Mouse (Mus musculus): ENCODE results near the gene Map3k12. TPM values are rescaled to one million over a fixed set of nuclear protein-coding genes. Genes with fewer than 3 reads are reported as not detected.
A peak's percentile ranks its signal among the peaks of the same experiment; 100 is the strongest.

The Map3k12 gene
- total RNA-seq (2021) = 1 to 10 TPM; 1.8 to 2.3 TPM
- long read RNA-seq, experiment 1, full-length matches to known transcripts = 1 of 4 reads
- long read RNA-seq, experiment 1, partial matches to known transcripts = 1 of 4 reads
- long read RNA-seq, experiment 1, other reads (novel, unspliced or antisense) = 2 of 4 reads
- long read RNA-seq, experiment 2, full-length matches to known transcripts = 1 of 1 reads
- long read RNA-seq, experiment 2, partial matches to known transcripts = 0 of 1 reads
- long read RNA-seq, experiment 2, other reads (novel, unspliced or antisense) = 0 of 1 reads

DNA sequence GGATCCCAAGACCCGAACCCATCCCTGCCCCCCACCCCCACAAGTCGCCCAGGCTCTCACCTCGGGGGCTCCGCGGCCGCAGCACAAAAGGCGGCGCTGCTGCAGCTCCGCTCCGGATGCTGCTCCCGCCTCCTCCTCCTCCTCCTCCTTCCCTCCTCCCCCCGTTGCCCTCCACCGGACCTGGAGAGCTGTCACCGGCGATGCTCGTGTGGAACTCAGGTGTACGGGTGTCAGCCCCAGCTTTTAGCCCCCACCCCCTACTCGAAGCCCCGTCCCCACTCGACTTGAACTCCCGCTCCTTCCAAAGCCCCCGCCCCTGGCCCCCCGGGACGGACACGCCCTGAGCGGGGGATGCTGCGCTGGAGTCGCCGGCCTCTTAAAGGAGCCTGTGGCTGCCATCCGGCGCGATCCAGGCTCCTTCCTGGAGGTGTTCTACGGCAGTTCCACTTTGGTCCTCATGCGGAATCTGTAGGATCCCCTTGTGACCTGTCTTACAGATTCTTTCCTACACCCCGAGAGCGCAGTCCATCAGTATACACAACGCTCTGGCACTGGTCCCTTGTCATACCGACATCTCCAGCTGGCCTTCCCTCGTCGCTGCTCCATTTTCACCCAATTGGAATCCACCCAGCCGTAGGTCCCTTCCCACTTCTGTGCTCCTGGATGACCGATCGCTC is at the start of gene Map3k12:
Gene Map3k12, minus strand, starts transcription at position 337 of the 677 bp plus-strand sequence.
- DNase-seq = peak; percentile 80 to 85

DNA sequence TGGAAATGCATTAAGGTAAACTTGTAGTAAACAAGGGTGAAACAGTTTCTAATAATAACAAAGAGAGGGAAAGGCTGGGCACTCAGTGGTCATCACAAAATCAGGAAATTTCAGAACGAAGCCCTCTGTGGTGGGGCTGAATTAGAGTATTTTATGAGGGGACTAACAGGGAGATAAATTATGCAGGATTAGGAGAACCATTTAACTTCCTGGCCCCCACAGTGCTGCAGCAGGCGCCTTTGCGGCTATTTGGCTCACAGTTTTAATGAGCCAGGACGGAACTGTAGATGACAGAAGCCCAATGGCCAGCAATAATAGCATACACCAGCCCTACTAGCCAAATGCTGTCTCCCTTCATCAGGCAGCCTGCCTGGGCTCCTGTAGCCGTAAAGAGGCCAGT is 46.8 kb upstream of the Map3k12 start:
- DNase-seq = no peak

DNA sequence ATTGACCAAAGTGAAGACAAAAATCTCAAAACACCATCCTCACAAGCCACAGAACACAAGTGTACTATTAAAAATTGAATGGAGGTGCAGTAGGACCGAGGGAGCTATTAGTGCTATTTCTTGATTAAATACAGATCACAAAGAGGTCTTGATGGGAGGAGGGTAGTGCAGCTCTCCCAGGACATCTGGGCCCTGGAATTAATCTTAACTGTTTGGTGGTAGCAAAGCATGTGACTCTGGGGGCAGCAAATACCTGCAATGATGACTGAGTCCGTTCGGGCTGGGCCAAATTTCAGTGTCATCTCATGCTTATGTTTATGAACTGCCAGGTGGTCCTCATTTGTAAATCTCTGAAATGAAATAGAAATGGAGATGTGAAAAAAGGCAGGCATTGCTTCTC is 46.2 kb upstream of the Map3k12 start:
- DNase-seq = no peak

DNA sequence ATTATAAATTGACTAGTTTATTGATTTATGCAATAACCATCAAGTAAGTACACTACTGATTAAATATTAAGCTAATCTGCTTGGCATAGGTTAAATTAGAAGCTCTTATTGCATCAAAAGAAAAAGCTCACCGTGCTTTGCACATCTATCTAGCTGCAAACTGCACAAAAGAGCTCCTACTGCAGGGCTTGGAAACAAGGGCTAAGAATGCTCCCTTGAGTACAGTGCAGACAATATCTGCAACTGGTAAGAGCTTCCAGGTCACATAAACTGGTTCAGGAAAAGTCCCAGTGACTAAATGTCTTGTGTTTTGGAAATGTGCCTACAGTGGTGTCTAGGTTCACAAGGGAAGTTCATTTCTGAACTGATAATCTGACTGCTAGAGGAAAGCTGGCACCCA is 45.6 kb upstream of the Map3k12 start:
- no peak for DNase-seq

DNA sequence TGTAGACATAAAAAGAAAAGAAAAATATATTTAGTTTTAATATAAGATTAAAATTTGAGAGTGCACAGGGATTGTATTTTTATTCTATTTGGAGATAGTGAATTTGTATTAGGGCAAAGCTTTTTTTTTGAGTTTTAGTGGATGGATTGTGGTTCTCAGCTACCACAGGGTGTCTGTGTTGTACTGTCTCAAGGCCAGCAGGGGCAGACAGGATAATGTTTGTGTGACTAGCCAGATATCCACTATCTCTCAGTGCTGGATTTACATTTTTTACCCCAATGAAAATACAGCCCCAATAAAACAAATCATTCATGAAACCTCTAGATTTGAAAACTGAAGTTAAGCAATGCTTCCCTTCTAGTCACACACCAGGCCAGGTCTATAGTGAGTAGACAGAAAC is 40.7 kb upstream of the Map3k12 start:
- DNase-seq = no peak

DNA sequence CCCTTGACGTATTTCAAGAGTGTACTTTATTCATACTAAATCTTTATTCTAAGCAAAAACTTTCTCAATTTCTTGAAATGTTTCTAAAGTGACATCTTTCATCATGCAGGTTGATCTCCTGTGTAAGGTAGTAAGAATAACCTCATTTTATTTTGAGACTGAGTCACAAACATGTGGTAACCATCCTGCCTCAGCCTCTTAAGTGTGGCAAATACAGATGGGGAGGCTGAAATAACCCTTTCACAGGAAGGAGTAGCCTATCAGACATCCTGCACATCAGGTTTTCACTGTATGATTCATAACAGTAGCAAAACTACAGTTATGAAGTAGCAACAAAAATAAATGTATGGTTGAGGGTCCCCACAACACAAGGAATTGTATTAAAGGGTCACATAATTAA is 38.7 kb upstream of the Map3k12 start:
- DNase-seq = no peak

DNA sequence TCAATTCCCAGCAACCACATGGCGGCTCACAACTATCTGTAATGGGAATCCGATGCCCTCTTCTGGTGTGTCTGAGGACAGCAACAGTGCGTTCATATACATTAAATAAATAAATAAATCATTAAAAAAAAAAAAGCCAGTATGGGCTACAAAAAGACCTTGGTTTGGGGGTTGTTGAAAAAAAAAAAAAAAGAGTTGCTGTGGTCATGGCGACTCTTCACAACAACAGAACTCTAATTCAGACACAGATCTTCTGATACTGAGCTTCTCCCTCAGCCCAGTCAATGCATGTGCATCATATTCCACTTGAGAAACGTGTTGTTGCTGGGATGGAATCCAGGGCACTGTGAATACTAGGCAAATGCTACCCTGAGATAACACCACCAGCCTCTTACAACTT is 35.7 kb upstream of the Map3k12 start:
- no peak for DNase-seq

DNA sequence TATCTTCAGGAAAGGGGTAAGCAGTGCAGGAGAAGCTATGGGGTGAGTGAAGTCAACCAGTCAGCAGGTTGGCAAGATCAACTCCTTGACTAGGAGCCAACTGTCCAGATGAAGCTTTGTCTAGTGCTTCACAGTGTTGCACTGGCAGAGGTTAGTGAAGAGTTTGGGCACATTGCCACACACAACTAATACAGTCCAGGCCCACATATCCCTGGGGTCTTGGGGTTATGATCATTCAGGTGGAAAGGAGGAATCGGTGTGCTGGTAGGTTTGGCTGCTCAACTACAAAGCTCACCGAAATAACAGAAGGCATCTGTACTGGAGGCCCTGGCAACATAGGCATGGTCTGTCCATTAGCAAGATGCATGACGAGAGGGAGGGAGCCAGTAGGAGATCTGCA is 30.6 kb upstream of the Map3k12 start:
- DNase-seq = peak; percentile 59 to 68

DNA sequence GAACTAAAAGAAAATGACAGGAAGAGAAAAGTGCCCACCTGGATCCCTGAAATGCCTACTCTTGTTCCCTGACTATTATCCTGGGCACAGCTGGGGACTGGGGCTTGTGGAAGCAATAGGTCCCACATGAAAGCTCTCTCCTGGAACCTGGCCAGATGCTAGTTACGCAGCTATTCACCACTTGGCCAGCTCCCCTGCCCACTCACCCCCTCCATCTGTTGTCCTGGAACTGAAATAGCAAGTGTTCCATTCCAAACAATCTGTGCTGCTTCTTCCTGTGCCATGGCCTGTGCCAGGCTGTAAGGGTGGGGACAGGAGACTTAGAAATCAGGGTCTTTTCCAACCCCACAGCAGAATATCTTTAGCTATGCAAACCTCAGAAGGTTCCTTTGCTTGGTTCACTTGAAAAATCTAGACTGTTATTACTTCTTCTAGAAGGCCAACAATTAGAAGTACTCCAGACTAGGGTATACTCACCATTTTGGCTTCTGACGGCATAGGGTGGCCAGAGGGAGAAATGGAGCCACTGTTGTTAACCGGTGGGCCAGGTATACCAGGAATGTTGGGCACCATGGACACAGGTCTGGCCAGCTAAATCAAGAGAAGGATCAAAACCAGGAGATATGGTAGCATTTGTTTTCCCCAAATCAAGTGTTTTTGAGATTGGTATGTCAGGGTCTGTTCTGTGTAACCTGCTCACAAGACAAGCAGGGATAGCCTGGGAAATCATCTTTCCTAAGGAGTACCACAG is 30.0 kb upstream of the Map3k12 start:
- peak; percentile 81 to 82 for DNase-seq

DNA sequence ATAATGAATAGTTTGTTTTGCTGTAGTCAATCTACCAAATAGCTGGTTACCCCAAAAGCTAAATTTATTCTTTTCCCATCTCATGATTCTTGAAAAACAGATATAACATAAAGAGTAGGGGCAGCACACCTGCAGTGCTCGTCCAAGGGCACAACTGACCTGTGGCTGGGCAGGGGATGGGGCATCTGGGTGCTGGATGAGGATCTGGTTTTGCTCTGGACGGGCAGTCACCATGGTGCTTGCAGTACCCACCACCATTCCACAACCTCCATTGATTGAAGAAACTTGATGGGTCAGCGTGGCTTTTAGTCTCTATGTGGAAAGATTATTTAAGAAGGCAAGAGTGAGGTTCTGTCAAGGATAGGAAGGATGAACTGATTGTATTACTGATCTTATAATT is 29.4 kb upstream of the Map3k12 start:
- DNase-seq = no peak

DNA sequence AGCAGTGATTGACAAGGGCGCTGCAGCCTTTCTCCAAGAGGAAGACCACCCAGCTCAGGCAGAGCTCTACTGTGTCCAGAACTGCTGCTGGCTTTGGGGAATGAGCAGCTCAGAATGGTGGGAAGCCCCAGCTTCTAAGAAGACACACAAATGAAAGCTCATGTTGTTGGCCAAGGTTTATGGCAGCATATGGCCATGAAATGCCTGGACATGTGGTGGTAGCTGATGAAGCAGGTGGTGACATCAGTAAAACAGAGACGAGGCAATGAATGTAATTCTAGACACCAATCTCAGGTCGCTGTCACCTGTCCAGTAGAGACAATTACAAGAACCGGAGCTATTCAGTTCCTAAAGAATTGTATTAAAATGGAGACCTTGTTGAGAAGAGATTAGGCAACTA is 27.9 kb upstream of the Map3k12 start:
- no peak for DNase-seq

DNA sequence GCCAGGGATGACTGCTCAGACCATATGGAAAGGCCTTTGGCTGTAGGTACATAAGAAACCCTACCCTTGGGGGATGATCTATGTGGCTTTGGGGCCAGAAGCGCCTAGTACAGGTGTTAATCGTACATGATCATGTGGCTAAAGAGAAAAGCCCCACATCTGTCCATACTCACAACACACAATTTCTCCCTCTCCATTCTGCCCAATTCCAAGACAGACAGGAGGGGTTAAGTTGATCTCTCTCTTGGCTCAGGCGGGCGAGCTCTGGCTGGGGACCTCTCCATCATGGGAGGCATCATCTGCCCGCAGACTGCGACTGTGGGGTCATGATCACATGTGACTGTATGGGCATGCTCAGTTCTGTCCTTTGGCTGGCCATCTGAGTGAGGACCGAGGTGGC is 17.1 kb upstream of the Map3k12 start:
- DNase-seq = no peak

DNA sequence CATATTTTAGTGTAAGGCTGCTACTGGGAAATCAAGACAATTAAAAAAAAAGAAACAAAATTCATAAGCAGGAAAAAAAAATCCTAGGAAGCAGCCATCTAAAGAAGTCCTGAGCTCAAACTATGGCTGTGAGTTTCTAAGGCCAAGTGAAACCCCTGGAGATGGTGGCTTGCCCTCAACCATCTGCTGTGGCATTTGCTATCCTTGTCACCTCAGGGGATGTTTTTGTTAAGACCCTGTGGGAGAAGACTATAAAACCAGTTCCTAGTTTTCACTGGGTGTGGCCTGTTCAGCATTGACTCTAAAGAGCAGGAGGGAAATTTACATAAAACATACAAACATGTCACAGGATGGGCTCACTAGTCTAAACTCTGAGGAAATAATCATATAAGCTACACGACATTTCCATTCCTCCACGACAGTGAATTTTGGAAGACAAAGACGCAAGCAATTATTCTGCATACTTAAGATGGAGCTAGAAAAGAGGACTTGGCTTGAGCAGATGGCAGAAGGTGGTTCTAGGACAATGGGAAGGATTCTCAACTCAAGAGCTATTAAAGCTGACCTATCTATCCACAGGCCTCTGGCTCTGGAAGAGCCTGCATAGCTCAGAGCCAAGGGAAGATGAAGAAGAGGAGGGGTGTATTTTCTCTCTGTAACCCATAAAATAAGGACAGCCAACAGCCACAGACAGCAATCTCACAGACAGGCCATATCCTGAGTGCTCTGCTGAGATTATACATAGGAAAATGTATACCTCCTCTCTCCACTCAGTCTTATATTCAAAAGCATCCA is 15.4 kb upstream of the Map3k12 start:
- DNase-seq = no peak

DNA sequence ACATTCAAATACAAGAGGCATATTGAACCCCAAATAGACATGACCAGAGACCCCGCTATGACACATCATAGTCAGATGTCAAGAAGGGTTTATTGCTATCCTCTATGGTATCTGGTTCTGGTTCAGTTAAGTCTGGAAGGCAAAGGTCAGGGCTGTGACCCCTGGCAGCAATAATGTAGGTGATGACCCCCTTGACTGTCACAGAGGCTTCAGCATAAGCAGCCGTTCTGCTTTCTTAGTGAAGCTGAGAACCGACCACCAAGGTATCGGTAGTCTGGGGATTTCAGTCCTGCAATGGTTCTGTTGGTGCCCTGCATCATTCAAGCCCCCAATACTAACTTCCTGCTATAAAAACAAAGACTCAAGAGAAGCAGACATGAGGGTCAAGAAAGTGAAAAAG is 14.7 kb upstream of the Map3k12 start:
- DNase-seq = no peak

DNA sequence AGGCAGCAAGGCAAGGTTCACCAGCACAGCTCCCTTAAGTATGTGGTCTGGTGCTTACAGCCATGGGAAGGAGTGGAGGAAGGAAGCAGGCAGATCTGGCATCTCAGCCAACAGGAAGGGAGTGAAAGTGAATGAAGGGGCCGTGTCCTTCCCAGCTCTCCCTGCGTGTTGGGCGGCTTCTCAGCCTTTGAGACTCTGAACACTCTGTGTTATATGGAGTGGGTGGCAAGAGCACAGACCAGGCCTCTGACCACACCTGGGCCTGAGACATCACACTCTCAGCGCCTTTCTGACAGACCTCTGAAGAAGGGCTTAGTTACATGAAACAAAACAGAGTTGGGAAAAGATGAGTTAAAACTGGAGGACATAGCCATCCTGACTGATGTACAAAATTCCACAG is 13.7 kb upstream of the Map3k12 start:
- DNase-seq = no peak

DNA sequence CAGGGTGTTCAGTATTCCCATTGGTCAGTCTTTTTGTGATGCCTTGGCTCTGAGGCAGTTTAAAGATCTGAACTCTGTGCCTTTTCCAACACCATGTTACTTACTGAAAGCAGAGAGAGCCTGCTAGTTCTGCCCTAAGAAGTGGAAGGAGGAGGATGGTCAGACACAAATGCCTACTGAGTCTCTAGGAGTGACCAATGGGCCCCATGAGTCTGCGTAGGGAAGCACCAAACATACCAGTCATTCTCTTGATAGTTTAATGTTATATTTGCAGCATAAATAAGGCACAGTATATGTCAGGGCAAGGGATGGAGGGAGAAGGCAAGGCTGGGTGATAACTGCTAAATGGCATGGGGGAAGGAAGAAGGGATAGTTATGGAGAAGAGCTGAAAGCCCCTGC is 11.5 kb upstream of the Map3k12 start:
- DNase-seq = no peak

DNA sequence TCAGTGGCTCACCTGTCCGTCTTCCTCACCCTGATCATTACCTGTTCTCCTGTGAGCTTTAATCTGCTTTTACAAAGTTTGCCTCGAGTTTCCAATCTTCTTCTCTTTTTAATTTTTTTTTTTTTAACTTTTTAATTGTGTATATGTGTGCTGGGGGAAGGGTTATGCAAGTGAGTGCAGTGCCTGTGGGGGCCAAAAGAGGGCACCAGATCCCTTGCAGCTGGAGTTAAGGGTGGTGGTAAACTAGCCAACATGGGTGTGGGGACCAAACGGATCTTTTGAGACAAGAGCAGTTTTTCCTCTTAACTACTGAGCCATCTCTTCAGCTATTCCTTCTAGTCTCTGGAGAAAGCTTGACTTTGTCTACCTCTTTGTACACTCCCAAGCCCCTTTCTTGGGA is 11.1 kb upstream of the Map3k12 start:
- no peak for DNase-seq

DNA sequence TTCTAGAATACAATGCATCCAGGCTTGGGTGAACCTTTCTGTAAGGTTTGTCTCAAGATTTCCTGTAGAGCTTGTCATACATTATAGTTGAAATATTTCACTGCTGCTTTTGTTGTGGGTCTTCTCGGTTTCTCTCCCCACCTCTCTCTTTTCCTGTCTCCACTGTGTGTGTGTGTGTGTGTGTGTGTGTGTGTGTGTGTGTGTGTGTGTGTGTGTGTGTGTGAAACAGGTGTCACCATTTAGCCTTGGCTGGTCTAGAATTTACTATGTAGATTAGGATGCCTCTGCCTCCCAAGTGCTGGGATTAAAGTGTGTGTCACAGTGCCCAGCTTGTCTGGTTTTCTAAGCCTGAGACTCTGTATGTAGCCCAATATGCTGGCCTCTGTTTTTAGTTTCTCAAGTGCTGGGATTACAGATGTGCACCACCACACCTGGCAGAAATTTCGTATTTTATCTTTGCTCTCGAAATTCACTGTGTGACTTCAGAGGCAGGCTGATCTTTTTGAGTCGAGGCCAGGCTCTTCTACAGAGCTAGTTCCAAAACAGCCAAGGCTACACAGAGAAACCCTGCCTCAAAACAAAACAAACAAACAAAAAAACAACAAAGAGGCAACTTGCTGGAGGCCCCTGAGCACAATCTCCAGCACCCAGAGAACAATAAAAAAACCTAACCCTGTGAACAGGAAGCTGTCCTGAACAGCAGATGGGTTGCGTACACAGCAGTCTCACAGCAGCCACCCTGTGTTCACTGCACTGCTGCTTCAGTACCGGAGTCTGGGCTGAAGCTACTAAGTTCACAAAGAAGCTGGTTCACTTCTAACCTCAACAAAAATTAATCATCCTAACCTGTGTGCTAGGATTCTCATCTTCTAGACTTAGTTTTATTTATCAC is 9.5 kb upstream of the Map3k12 start:
- no peak for DNase-seq

DNA sequence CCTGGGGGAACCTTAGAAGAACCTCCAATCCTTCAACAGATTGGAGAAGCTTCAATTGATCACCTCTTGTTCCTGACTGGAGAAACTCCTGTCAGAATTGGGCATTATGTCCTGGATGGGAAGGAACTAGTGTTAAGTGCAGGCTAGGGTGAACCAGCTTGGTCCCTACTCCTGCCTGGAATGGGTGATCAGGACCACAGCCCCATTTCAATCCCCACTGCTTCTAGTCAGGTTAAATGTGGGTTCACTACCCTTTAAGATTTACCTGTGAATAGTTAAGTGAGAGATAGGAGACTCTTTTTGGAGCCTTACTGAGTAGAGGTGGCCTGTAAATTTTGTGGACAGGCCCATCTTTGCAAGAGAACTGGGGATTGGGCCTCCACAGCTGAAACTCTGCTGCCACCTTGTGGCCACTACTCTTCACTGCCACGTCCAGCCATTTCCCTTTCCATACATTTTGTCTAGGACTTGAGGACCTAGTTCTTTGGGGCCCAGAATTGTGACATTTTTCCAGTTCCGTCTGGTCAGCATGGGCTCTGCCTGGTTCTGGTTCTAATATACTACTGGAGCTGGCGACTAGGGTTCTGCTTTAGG is 8.1 kb upstream of the Map3k12 start, which contains the start of gene Npff:
Gene Npff, minus strand, starts transcription at position 51 of the 594 bp plus-strand sequence.
- peak; percentile 66 to 84 for DNase-seq

DNA sequence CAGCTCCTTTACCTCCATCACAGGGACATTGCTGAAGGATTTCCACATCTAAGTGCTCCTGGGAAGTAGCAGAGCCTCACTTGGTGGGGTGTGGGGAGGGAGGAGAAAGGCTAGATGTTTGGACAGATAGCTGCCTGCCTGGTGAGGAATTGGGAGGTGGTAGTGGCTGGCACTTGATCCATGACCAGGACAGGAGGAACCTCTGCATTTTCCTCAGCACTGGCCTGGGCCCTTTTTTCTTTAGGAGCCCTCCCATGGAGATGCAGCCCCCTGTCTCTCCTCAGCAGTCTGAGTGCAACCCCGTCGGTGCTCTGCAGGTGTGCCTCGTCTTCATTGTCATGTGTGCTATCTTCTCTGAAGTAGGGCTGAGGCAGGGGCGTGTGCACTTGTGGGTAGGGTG is 4.6 kb upstream of the Map3k12 start:
- no peak for DNase-seq

DNA sequence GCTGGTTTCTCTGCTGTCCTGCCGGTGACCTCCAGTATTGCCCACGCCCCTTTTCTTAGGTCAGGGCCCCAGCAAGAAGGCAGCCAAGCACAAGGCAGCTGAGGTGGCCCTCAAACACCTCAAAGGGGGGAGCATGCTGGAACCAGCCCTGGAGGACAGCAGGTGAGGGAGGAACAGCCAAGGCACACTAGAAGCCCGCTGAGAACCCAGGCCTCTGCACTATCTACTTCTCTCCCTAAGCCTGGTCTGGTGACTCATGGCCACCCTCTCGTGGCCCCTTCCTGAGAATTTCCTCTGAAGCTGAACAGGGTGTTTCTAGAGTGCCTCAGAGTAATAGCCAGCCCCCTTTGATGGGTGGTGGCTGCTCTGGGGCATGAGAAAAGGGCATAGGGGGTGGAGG is 3.6 kb upstream of the Map3k12 start:
- DNase-seq = no peak

Measured in heart, adult 18-20 months (tissue).